Mouse (Mus musculus) heart, postnatal 10 days (tissue): ENCODE results near the gene Wnt6. TPM values are rescaled to one million over a fixed set of nuclear protein-coding genes. Genes with fewer than 3 reads are reported as not detected.

Source experiments
- DNase-seq, 2 experiments: peaks; one replicate each; pipeline ENCODE4 v3.0.0; 2021
- intact Hi-C: fragments of 180-260 bp; cut with DNase I; formaldehyde crosslinking; loops from one replicate; pipeline ENCODE4 v1.15.1; 2025
- total RNA-seq, 2 experiments: library from RNA; stranded (reverse); gene quantifications; 2 replicates each; pipeline ENCODE4 v1.2.3; 2021

The Wnt6 gene
- total RNA-seq, 2 experiments from 2014 or later: 0.17 to 0.60 TPM

- peak; percentile 85 to 89 for DNase-seq
- intact Hi-C loops: no loop called here
Measured at GRCm38 (mm10) chr1:74773136-74773535, 1.4 kb downstream of the Wnt6 start.

DNA sequence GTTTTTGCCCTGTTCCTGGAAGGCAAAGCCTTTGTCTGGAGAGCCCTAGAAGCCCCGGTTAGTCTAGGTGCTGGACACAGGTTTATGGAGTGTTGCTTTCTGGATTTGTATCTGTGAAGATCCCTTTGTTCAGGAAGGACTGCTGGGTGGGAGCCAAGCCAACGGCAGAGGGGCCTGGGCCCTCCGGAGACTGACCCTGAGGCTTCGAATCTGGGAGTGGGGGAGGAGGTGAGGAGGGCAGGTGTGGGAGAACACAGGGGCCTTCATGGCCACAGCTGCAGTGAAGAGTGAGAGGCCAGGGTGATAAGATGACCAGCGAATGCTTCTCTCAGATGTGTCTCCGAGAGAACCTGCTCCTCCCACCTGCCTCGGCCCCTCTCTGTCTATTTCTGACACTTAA is 2.4 kb downstream of the Wnt6 start:
- DNase-seq: no peak
- intact Hi-C loops: no loop called here

GRCm38 (mm10) chr1:74775816-74776215 is 4.1 kb downstream of the Wnt6 start:
- intact Hi-C loops: no loop called here
- no peak for DNase-seq

DNA sequence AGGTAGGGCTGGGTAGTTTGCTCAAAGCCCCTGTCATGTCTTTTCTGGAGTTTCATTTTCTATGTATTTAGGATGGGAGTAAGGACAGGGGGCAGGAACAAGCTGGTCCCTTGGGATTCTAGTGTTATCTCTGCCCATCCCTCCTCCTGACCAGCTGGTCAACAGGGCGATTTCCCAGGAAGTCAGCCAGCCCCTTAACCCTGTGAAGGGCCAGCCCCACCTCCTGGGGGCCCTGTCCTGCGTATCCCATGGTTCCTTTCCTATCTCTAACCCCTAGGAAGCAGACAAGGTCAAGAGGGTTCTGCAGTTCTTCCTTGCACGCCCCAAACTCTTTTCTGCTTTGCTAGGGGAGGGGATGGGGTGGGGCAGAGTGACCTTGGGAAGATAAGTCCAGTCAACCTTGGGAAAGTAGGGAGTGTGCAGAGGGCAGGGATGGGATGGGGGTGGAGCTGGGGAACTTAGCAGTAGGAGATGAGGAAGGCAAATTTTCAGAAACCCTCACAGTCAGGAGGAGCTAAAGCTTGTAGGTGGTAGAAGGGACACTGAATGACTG is 7.3 kb downstream of the Wnt6 start:
- intact Hi-C loops: no loop called here

DNA sequence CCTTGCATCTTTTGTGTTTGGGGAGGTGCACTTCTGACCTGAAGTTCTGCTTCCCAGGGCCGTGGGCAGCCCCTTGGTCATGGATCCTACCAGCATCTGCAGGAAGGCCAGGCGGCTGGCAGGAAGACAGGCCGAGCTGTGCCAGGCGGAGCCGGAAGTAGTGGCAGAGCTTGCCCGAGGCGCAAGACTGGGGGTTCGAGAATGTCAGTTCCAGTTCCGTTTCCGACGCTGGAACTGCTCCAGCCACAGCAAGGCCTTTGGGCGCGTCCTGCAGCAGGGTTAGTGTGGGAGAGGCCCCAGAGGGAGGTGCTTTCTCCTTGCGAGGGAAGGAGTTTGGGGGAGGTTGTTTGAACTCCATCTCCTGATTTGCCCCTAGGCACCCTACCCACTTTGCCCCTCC is 10.4 kb downstream of the Wnt6 start:
- intact Hi-C loops: no loop called here
- no peak for DNase-seq

More for the DNA sequence above, 7.3 kb downstream of the Wnt6 start:
- no peak for DNase-seq

- intact Hi-C loops: no loop called here
- no peak for DNase-seq
Measured at GRCm38 (mm10) chr1:74783554-74783953, 11.9 kb downstream of the Wnt6 start.

- intact Hi-C loops: no loop called here
- peak; percentile 65 to 78 for DNase-seq
Measured at GRCm38 (mm10) chr1:74784041-74784759, 12.5 kb downstream of the Wnt6 start.

- intact Hi-C loops: loop anchor here (1.0 kb wide), 1 partner anchor 20 kb away; no protein-coding TSS in a partner anchor
Measured at GRCm38 (mm10) chr1:74787846-74788245, 16.2 kb downstream of the Wnt6 start.

GRCm38 (mm10) chr1:74788603-74789176 is 17.0 kb downstream of the Wnt6 start:
- no peak for DNase-seq
- intact Hi-C loops: loop anchor here (1.0 kb wide), 1 partner anchor 20 kb away; no protein-coding TSS in a partner anchor

More at GRCm38 (mm10) chr1:74787846-74788245, 16.2 kb downstream of the Wnt6 start:
- DNase-seq: peak; percentile 83 to 91

DNA sequence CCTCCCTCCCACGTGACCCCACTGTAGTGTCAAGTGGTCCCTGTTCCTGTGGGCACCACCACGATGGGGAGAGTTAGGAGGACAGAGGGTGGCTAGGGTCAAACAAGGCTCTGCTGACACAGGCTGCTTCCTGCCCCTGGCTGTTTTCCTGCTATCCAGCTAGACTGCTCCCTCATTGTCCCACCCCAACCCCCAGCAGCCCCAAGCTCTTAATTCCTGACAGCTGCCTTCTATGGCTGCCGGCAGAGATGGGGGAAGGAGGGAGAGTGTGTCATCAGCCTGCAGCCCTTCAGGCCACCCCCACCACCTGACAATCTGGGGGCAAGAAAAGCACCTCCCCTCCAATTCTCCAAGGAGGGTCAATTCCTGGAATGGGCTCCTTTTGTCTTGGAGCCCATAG is 18.4 kb downstream of the Wnt6 start:
- no peak for DNase-seq
- intact Hi-C loops: no loop called here

GRCm38 (mm10) chr1:74791249-74791648 is 19.6 kb downstream of the Wnt6 start, which contains the start of gene Wnt10a:
Wnt10a (plus strand) TSS chr1:74791516.
- intact Hi-C loops: no loop called here
- DNase-seq: no peak

DNA sequence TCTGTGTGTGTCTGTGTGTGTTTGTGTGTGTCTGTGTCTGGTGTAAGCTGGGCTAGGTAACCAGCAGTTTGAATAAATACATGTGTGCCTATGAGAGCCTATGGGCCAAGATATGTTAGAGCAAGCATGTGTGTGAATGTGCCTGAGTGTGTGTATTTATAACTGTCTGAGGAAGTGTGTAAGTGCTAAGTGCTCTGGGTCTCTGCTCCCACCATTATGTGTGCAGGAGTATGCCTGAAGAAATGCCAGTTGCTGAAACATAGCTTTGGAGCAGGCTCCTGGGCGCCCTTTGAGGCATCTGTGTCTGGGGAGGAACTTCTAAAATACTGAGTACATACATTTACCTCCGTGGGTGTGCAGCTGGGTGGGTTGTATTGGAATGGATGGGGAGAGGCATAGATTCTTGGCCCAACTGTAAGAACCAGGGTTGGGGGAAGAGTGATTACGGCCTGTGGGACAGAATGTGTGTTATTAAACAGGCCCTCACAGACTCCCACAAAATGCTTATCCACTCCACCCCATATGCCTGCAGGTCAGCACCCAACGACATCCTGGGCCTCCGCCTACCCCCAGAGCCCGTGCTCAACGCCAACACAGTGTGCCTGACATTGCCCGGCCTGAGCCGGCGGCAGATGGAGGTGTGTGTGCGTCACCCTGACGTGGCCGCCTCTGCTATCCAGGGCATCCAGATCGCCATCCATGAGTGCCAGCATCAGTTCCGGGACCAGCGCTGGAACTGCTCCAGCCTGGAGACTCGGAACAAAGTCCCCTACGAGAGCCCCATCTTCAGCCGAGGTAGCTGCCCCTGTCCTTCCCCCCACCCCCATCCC is 21.4 kb downstream of the Wnt6 start:
- no peak for DNase-seq
- intact Hi-C loops: no loop called here

- no peak for DNase-seq
- intact Hi-C loops: no loop called here
Measured at GRCm38 (mm10) chr1:74794487-74795144, 22.9 kb downstream of the Wnt6 start.

DNA sequence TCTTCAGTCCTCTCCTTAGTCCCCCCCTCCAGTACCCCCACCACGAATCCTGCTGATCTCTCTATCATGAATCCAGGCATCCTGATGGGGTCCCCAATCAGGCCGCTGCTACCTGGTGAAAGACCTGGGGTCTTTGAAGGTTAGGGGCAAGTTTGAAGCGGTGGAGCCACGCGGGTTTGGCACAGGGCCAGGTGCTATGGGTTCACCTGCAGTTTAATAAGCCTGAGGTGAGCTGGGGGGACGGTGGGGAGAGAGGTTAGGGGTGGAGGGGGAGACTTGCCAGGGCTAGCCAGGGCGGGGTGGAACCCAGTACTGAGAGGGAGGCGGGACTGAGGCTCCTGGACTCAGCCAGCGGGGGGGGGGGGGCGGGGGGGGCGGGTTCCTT is 23.4 kb downstream of the Wnt6 start:
- no peak for DNase-seq
- intact Hi-C loops: no loop called here

DNA sequence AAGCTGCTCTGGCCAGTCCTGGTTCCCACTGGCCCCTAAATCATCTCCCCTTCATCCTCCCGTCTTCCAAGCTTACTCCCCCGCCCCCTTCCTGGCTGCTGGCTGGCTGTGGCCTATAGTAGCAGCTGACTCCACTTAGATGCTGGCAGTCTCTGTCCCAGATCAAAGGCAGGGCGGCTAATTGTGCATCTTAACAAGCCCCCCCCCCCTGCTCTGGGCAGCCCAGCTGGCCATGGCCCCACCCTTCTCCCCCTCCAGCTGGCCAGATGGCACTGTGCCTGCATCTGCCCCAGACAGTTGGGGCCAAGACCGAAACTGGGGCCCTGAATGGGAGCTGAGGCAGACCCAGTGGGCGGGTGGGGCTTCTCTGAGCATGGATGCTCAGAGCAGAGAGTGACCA is 25.8 kb downstream of the Wnt6 start:
- DNase-seq: no peak
- intact Hi-C loops: no loop called here

DNA sequence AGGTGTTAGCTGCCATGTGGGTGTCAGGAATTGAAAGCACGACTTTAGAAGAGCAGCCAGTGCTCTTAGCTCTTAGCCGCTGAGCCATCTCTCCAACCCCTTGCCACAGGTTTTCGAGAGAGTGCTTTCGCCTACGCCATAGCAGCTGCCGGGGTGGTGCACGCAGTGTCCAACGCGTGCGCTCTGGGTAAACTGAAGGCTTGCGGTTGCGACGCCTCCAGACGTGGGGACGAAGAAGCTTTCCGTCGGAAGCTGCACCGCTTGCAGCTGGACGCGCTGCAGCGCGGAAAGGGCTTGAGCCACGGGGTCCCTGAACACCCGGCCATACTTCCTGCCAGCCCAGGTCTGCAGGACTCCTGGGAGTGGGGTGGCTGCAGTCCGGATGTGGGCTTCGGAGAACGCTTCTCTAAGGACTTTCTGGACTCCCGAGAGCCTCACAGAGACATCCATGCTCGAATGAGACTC is 28.8 kb downstream of the Wnt6 start:
- DNase-seq: no peak
- intact Hi-C loops: no loop called here

DNA sequence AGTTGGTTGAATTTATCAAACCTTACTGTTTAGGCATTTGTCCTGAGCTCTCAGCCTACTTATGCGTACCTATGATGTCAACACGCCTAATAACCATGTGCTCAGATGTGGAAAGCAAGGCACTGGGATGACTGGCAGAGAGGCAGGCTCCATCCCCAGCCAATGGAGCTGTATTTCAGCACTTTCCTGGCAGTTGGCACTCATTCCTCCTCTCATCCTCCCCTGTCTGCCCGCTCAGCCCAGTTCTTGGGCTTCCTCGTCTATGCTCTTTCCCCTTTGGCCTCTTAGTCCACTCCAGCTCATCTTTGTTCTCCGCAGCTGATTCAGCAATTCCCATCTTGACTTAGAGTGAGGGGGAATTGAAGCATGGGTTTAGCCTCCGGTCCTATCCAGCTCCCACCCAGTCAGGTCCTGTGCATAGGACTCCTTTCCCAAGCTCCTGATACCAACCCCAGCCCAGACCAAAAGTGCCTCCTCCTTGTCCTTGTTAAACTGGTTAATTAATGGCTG is 30.0 kb downstream of the Wnt6 start:
- no peak for DNase-seq
- intact Hi-C loops: no loop called here

DNA sequence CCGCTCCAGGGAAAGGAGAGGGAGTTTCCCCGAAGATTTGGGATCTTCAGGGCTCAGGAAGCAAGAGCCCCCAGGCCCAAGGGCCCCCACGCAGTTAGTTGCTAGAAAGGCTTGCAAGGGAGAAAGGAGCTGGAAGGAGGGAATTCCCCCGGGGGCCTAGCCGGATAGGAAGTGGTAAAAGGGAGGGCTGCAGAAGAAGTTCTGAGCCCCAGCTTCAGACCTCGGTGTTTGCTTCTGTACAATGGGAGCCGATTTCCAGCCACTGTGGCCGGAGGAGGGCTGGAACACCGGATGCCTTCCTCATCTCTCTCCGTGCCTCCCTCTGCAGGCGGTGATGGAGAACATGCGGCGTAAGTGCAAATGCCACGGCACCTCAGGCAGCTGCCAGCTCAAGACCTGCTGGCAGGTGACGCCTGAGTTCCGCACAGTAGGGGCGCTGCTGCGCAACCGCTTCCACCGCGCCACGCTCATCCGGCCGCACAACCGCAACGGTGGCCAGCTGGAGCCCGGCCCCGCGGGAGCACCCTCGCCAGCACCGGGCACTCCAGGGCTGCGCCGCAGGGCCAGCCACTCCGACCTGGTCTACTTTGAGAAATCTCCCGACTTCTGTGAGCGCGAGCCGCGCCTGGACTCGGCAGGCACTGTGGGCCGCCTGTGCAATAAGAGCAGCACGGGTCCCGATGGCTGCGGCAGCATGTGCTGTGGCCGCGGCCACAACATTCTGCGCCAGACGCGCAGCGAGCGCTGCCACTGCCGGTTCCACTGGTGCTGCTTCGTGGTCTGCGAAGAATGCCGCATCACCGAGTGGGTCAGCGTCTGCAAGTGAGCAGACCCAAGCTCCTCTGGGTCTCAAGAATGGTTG is 31.3 kb downstream of the Wnt6 start:
- DNase-seq: peak; percentile 85 to 86
- intact Hi-C loops: no loop called here

DNA sequence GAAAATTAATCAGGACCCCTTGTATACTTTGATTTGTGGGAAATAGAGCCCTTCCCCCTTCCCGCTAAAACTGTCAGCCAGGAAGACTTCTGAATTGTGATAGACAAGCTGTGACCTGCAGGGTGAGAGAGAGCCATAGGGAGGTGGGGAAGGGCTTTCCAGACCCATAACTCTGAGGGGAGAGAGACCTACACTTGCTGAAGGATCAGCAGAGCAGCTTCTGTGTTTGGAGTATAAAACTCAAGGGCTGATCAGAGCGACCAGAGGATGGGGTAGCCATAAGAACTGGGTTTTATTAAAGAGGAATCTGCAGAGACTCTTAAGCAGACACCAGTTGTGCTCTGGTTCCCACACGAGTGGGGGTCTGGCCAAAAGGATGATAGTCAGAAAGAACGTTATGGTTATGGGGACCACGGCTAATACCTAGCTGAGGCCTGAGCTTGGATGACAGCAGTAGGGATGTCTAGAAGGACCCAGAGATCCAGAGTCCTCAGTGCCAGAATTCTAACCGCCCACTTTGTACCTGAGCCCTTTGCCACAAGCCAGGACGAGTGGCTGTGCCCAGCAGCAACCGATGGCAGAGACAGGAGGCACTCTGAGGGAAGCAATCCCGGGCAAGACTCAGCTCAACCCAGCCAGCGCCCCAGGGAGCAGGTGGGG is 32.6 kb downstream of the Wnt6 start:
- intact Hi-C loops: no loop called here
- no peak for DNase-seq
